Mouse (Mus musculus) liver, adult 2 months (tissue): Measurements from ENCODE around the gene Tubgcp4.

ENCODE experiments used
- CTCF ChIP-seq: fragments of 200-500 bp; IDR thresholded peaks from 2 replicates; pipeline ENCODE4 v1.5.1; 2011; ENCODE audit warnings: low read depth, low read length, control low read depth
- POLR2A ChIP-seq: fragments of 200-500 bp; IDR thresholded peaks from 2 replicates; pipeline ENCODE4 v1.6.1; 2011; ENCODE audit warnings: low read length, control low read depth; ENCODE audit not compliant: insufficient read depth; ENCODE audit errors: extremely low read depth

GRCm38 (mm10) chr2:121140018-121140882 is 30.2 kb upstream of the Tubgcp4 start, which contains the start of the genes Adal and Lcmt2:
- TF ChIP-seq CTCF, result no peak
- peak; percentile 76; the same call in 1 of the 2 replicates for TF ChIP-seq POLR2A
